Mouse (Mus musculus) spleen, adult 2 months (tissue): ENCODE results near the gene Fkbp15. TPM values are rescaled to one million over a fixed set of nuclear protein-coding genes. Genes with fewer than 3 reads are reported as not detected.

Experiments
- DNase-seq, 2 experiments: peaks; one replicate each; pipeline versions ENCODE4 v3.0.0 to v3.0.0-alpha.2; 2012 to 2021; ENCODE audit warnings: low spot score in 2 of 2, low read depth in 1 of 2
- H3K27ac ChIP-seq: fragments of 200-500 bp; 2 replicates; pipeline ENCODE4 v1.5.1; 2012; ENCODE audit warnings: low read length, inconsistent platforms; ENCODE audit not compliant: insufficient read depth
- H3K27me3 ChIP-seq: fragments of 200-500 bp; 2 replicates; pipeline ENCODE4 v1.6.1; 2012; ENCODE audit warnings: mild to moderate bottlenecking, moderate library complexity, low read length, inconsistent platforms; ENCODE audit not compliant: control insufficient read depth, insufficient read depth
- H3K36me3 ChIP-seq: fragments of 200-500 bp; 2 replicates; pipeline ENCODE4 v1.6.1; 2012; ENCODE audit warnings: mild to moderate bottlenecking, low read length, inconsistent platforms; ENCODE audit not compliant: control insufficient read depth, insufficient read depth
- H3K4me1 ChIP-seq: fragments of 200-500 bp; 2 replicates; pipeline ENCODE4 v1.6.1; 2011; ENCODE audit warnings: inconsistent platforms; ENCODE audit not compliant: control insufficient read depth, insufficient read depth, insufficient read length
- H3K4me3 ChIP-seq: fragments of 200-500 bp; 2 replicates; pipeline ENCODE4 v1.5.1; 2011; ENCODE audit warnings: mild to moderate bottlenecking, inconsistent platforms; ENCODE audit not compliant: insufficient read depth, insufficient read length; ENCODE audit errors: extremely low read depth
- CTCF ChIP-seq: fragments of 200-500 bp; IDR thresholded peaks from 2 replicates; pipeline ENCODE4 v1.5.1; 2011; ENCODE audit warnings: mild to moderate bottlenecking, inconsistent platforms; ENCODE audit not compliant: insufficient read depth, insufficient read length, insufficient replicate concordance; ENCODE audit errors: extremely low read depth
- POLR2A ChIP-seq: fragments of 200-500 bp; IDR thresholded peaks from 2 replicates; pipeline ENCODE4 v1.6.1; 2011; ENCODE audit warnings: low read depth, low read length, inconsistent platforms
- WGBS: fragments of 180-500 bp; shearing (Covaris S2); methylation state at CpG from one replicate; pipeline ENCODE4 v1.1.7; 2018; 5-methylcytosine and 5-hydroxymethylcytosine counted together
- polyA plus RNA-seq: library from polyadenylated mRNA; depleted of rRNA; stranded (reverse); fragments of >200 nt; gene quantifications from 2 replicates; pipeline ENCODE4 v1.2.3, GENCODE M21; 2012

Gene Fkbp15
- polyA plus RNA-seq, 1 experiment: 32.2 TPM

- H3K36me3 ChIP-seq: peaks cover 11% of the 10 kb centered on the region
These were observed 67.0 kb downstream of the Fkbp15 start for GRCm38 (mm10) chr4:62293219-62293861.

GRCm38 (mm10) chr4:62292461-62293180, 67.7 kb downstream of the Fkbp15 start:
- peak in 1 of 2 experiments; percentile 2 for DNase-seq
- H3K36me3 ChIP-seq: peaks cover 9% of the 10 kb centered on the region
- no peaks in the 10 kb centered on the region for H3K27me3 ChIP-seq
- H3K27ac ChIP-seq: no peak overlapping the region
- peaks cover 4% of the 10 kb centered on the region; the same call in 1 of the 2 replicates for H3K4me1 ChIP-seq
- no peak for TF ChIP-seq POLR2A
- TF ChIP-seq CTCF: no peak
- no peak overlapping the region for H3K4me3 ChIP-seq
- WGBS: 92% methylated on average over 8 of the region's 8 CpGs

More at GRCm38 (mm10) chr4:62293219-62293861, 67.0 kb downstream of the Fkbp15 start:
- H3K4me3 ChIP-seq: no peak overlapping the region
- H3K27ac ChIP-seq: no peak overlapping the region
- H3K4me1 ChIP-seq: 0 out of 2 replicates have a peak, but pooled peaks cover 4% of the 10 kb centered on the region
- no peaks in the 10 kb centered on the region for H3K27me3 ChIP-seq
- TF ChIP-seq CTCF (no peak), POLR2A (no peak)
- WGBS: 93% methylated on average over 10 of the region's 10 CpGs
- no peak for DNase-seq

GRCm38 (mm10) chr4:62290816-62291505, 69.4 kb downstream of the Fkbp15 start:
- Histone ChIP-seq H3K27me3 (no peaks in the 10 kb centered on the region), H3K4me1 (peaks cover 6% of the 10 kb centered on the region; the same call in 1 of the 2 replicates), H3K36me3 (peaks cover 5% of the 10 kb centered on the region), H3K27ac (no peak overlapping the region), H3K4me3 (no peak overlapping the region)
- DNase-seq: peak in 1 of 2 experiments; percentile 0
- TF ChIP-seq POLR2A: no peak
- no peak for TF ChIP-seq CTCF
- 76% methylated on average over 9 of the region's 9 CpGs for WGBS

- TF ChIP-seq CTCF: no peak
- no peak for TF ChIP-seq POLR2A
- 86% methylated on average over 7 of the region's 7 CpGs for WGBS
- H3K27me3 ChIP-seq: no peaks in the 10 kb centered on the region
- peaks cover 6% of the 10 kb centered on the region; the same call in 1 of the 2 replicates for H3K4me1 ChIP-seq
- DNase-seq: no peak
- H3K27ac ChIP-seq: no peak overlapping the region
- H3K4me3 ChIP-seq: no peak overlapping the region
- peaks cover 5% of the 10 kb centered on the region for H3K36me3 ChIP-seq
These were observed 71.1 kb downstream of the Fkbp15 start for GRCm38 (mm10) chr4:62289226-62289625.

GRCm38 (mm10) chr4:62286992-62287900, 73.1 kb downstream of the Fkbp15 start:
- H3K4me3 ChIP-seq: peak overlapping the region; percentile 39; the same call in 1 of the 2 replicates
- DNase-seq: no peak
- H3K27me3 ChIP-seq: no peaks in the 10 kb centered on the region
- WGBS: 13% methylated on average over 12 of the region's 12 CpGs
- H3K4me1 ChIP-seq: peaks cover 6% of the 10 kb centered on the region; the same call in 1 of the 2 replicates
- no peaks in the 10 kb centered on the region for H3K36me3 ChIP-seq
- H3K27ac ChIP-seq: 0 out of 2 replicates have a peak overlapping the region, but pooled peaks have one; percentile 15
- TF ChIP-seq POLR2A (no peak), CTCF (no peak)
